Mouse (Mus musculus) thymus, adult 2 months (tissue): ENCODE data around the gene Fras1. TPM values are rescaled to one million over a fixed set of nuclear protein-coding genes. Genes with fewer than 3 reads are reported as not detected.

Source experiments
- DNase-seq: peaks from one replicate; pipeline ENCODE4 v3.0.0; 2021
- H3K27ac ChIP-seq: fragments of 200-500 bp; 2 replicates; pipeline ENCODE4 v1.5.1; 2012; ENCODE audit warnings: low read length, control low read depth; ENCODE audit not compliant: control insufficient read depth, insufficient read depth
- H3K27me3 ChIP-seq: fragments of 200-500 bp; 2 replicates; pipeline ENCODE4 v1.6.1; 2012; ENCODE audit warnings: mild to moderate bottlenecking, low read length, moderate library complexity, mixed read lengths; ENCODE audit not compliant: control insufficient read depth, insufficient read depth
- H3K36me3 ChIP-seq: fragments of 200-500 bp; 2 replicates; pipeline ENCODE4 v1.6.1; 2012; ENCODE audit warnings: mild to moderate bottlenecking, low read length, moderate library complexity; ENCODE audit not compliant: control insufficient read depth, insufficient read depth
- H3K4me1 ChIP-seq: fragments of 200-500 bp; replicated peaks from 2 replicates; pipeline ENCODE4 v1.6.1; 2012; ENCODE audit warnings: low read length; ENCODE audit not compliant: control insufficient read depth, insufficient read depth
- H3K4me3 ChIP-seq: fragments of 200-500 bp; 2 replicates; pipeline ENCODE4 v1.5.1; 2012; ENCODE audit warnings: mild to moderate bottlenecking, low read length, control low read depth, moderate library complexity; ENCODE audit not compliant: control insufficient read depth, insufficient read depth
- CTCF ChIP-seq: fragments of 200-500 bp; IDR thresholded peaks from 2 replicates; pipeline ENCODE4 v1.5.1; 2012; ENCODE audit warnings: mild to moderate bottlenecking, control low read depth, low read length, moderate library complexity, borderline replicate concordance; ENCODE audit not compliant: control insufficient read depth, poor library complexity, insufficient read depth; ENCODE audit errors: extremely low read depth
- POLR2A ChIP-seq: fragments of 200-500 bp; IDR thresholded peaks from 2 replicates; pipeline ENCODE4 v1.6.1; 2012; ENCODE audit warnings: mild to moderate bottlenecking, low read length, control low read depth, moderate library complexity; ENCODE audit not compliant: control insufficient read depth, poor library complexity, insufficient read depth; ENCODE audit errors: extremely low read depth
- WGBS: fragments of 180-500 bp; shearing (Covaris S2); methylation state at CpG from one replicate; pipeline ENCODE4 v1.1.7; 2018; 5-methylcytosine and 5-hydroxymethylcytosine counted together
- polyA plus RNA-seq: library from polyadenylated mRNA; depleted of rRNA; stranded (reverse); fragments of >200 nt; gene quantifications from 2 replicates; pipeline ENCODE4 v1.2.3, GENCODE M21; 2012

Fras1 gene
- polyA plus RNA-seq, 1 experiment: 0.69 TPM

DNA sequence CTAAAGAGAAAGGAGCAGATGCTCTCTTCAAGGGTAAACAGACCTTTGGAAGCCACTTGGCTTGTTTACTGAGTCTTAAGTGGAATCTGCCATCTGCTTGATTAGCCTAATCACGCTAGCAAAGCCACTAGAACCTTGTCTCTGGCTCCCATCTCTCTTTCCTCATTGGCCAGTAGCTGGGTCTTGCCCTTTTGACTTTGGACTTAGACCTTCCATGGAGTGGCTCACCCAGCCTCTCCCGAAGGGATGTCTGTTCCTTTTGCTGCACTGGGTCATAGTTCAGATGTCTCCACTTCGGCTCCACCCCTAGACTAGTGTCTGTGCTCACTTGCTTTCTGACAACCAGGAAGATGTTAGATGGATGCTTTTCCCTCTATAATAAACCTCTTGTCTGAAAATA lies 28.8 kb downstream of the Fras1 start:
- Histone ChIP-seq H3K4me1 (no peaks in the 10 kb centered on the region), H3K27me3 (no peaks in the 10 kb centered on the region), H3K27ac (no peak overlapping the region), H3K36me3 (no peaks in the 10 kb centered on the region), H3K4me3 (no peak overlapping the region)
- 81% methylated on average over 3 of the region's 3 CpGs for WGBS
- no peak for DNase-seq
- no peak for TF ChIP-seq POLR2A
- no peak for TF ChIP-seq CTCF

- DNase-seq: no peak
- Histone ChIP-seq H3K27me3 (no peaks in the 10 kb centered on the region), H3K4me1 (no peaks in the 10 kb centered on the region), H3K36me3 (no peaks in the 10 kb centered on the region), H3K27ac (no peak overlapping the region), H3K4me3 (no peak overlapping the region)
- TF ChIP-seq CTCF (no peak), POLR2A (no peak)
- 79% methylated on average over 8 of the region's 8 CpGs for WGBS
Observed at GRCm38 (mm10) chr5:96405139-96405842, 31.5 kb downstream of the Fras1 start.

GRCm38 (mm10) chr5:96408291-96408690 lies 34.5 kb downstream of the Fras1 start:
- no peak for DNase-seq
- H3K4me3 ChIP-seq: no peak overlapping the region
- 90% methylated on average over 2 of the region's 2 CpGs for WGBS
- no peak overlapping the region for H3K27ac ChIP-seq
- H3K36me3 ChIP-seq: no peaks in the 10 kb centered on the region
- H3K4me1 ChIP-seq: no peaks in the 10 kb centered on the region
- no peak for TF ChIP-seq POLR2A
- no peaks in the 10 kb centered on the region for H3K27me3 ChIP-seq

DNA sequence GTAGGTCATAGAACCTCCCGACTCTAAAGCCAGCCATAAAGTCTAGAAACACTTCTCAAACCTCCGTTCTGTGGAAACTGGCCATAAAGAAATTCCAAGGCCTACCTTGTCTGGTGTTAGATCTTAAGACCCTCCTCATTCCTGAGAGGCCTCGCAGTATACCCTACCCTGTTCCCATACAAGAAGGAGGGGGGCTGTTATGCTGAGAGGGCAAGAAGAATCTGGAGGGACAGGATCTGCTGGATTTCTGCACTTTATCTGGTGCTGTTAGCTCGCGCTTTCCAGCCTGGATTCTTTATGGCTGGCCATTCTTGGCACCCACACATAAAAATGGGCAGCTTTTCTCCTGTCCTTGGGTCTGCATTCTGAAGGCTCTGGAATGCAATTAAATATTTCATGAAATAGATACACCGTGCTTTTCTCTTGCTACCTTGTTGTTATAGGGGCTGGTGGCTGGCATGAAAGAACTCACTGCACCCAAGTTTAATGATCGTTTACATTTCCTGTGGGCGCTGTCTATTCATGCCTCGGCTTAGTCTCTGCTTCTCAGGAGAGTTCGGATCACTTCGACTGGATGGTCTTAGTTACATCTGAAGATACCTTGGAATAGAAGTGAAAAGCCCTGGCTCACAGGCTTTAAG lies 39.1 kb downstream of the Fras1 start:
- Histone ChIP-seq H3K27ac (no peak overlapping the region), H3K36me3 (no peaks in the 10 kb centered on the region), H3K27me3 (no peaks in the 10 kb centered on the region), H3K4me3 (no peak overlapping the region), H3K4me1 (no peaks in the 10 kb centered on the region)
- no peak for DNase-seq
- TF ChIP-seq CTCF (no peak), POLR2A (no peak)
- WGBS: 82% methylated on average over 11 of the region's 11 CpGs

DNA sequence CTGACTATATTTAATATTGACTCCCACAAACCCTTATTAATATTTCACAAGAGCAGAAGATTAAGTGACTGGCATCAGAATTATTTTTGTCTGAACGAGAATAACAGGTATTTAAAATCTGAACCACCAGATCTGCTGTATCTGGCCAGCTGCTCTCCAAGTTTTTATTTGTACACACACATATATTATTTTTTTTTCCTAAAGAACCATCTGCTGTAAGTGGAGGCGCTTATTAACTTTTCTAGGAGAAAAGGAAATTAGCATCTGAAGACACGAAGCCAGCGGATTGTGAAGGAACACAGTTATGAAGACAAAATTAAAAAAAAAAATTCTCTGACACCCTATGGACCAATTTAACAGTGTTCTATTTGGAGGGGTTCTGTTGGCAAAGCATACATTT lies 43.4 kb downstream of the Fras1 start:
- WGBS: 92% methylated on average over 4 of the region's 4 CpGs
- H3K36me3 ChIP-seq: no peaks in the 10 kb centered on the region
- H3K4me3 ChIP-seq: no peak overlapping the region
- DNase-seq: no peak
- H3K27ac ChIP-seq: no peak overlapping the region
- H3K4me1 ChIP-seq: no peaks in the 10 kb centered on the region
- H3K27me3 ChIP-seq: no peaks in the 10 kb centered on the region
- no peak for TF ChIP-seq POLR2A
- TF ChIP-seq CTCF: no peak

- no peak for DNase-seq
- no peaks in the 10 kb centered on the region for H3K27me3 ChIP-seq
- no peaks in the 10 kb centered on the region for H3K4me1 ChIP-seq
- WGBS: 74% methylated on average over 3 of the region's 3 CpGs
- H3K36me3 ChIP-seq: no peaks in the 10 kb centered on the region
- TF ChIP-seq POLR2A (no peak), CTCF (no peak)
- H3K27ac ChIP-seq: no peak overlapping the region
- no peak overlapping the region for H3K4me3 ChIP-seq
Observed at GRCm38 (mm10) chr5:96421550-96421949, 47.8 kb downstream of the Fras1 start.
